Mouse (Mus musculus): ENCODE data around the gene Btg1-ps1. TPM values are rescaled to one million over a fixed set of nuclear protein-coding genes. Genes with fewer than 3 reads are reported as not detected.

Btg1-ps1 gene
- polyA plus RNA-seq (2015; fragmentation: Illumina TruSeq; extraction: RNeasy Lipid Tissue Mini Kit (QIAGEN cat#74804); ENCODE audit: insufficient read depth, low read depth, low replicate concordance): not detected

GRCm38 (mm10) chrX:38018597-38018996 lies at the start of gene Btg1-ps1:
Gene Btg1-ps1, minus strand, starts transcription at chrX:38018815.

GRCm38 (mm10) chrX:38066175-38066574 lies 47.6 kb upstream of the Btg1-ps1 start, which contains the start of gene Rhox10:
Gene Rhox10, plus strand, starts transcription at chrX:38066475.

GRCm38 (mm10) chrX:38043014-38043413 lies 24.4 kb upstream of the Btg1-ps1 start, which contains the start of gene Btg1-ps2:
Gene Btg1-ps2, minus strand, starts transcription at chrX:38043114.

Other genes with a start within 250 kb of the Btg1-ps1 start
- not detected for gene Rhox5, start 214.0 kb downstream of the Btg1-ps1 start, polyA plus RNA-seq (2015; fragmentation: Illumina TruSeq; extraction: RNeasy Lipid Tissue Mini Kit (QIAGEN cat#74804); ENCODE audit: insufficient read depth, low read depth, low replicate concordance)
- gene Rhox6, start 191.9 kb downstream of the Btg1-ps1 start, polyA plus RNA-seq (2015; fragmentation: Illumina TruSeq; extraction: RNeasy Lipid Tissue Mini Kit (QIAGEN cat#74804); ENCODE audit: insufficient read depth, low read depth, low replicate concordance): not detected
- gene Rhox7a, start 187.1 kb downstream of the Btg1-ps1 start, polyA plus RNA-seq (2015; fragmentation: Illumina TruSeq; extraction: RNeasy Lipid Tissue Mini Kit (QIAGEN cat#74804); ENCODE audit: insufficient read depth, low read depth, low replicate concordance): not detected
- not detected for gene Rhox8, start 139.9 kb downstream of the Btg1-ps1 start, polyA plus RNA-seq (2015; fragmentation: Illumina TruSeq; extraction: RNeasy Lipid Tissue Mini Kit (QIAGEN cat#74804); ENCODE audit: insufficient read depth, low read depth, low replicate concordance)
- gene Rhox7b, start 121.6 kb downstream of the Btg1-ps1 start, polyA plus RNA-seq (2015; fragmentation: Illumina TruSeq; extraction: RNeasy Lipid Tissue Mini Kit (QIAGEN cat#74804); ENCODE audit: insufficient read depth, low read depth, low replicate concordance): not detected
- gene Rhox9, start 117.0 kb downstream of the Btg1-ps1 start, polyA plus RNA-seq (2015; fragmentation: Illumina TruSeq; extraction: RNeasy Lipid Tissue Mini Kit (QIAGEN cat#74804); ENCODE audit: insufficient read depth, low read depth, low replicate concordance): not detected
- gene Btg1-ps2, start 24.3 kb upstream of the Btg1-ps1 start, polyA plus RNA-seq (2015; fragmentation: Illumina TruSeq; extraction: RNeasy Lipid Tissue Mini Kit (QIAGEN cat#74804); ENCODE audit: insufficient read depth, low read depth, low replicate concordance): not detected
- gene Rhox10, start 47.7 kb upstream of the Btg1-ps1 start, polyA plus RNA-seq (2015; fragmentation: Illumina TruSeq; extraction: RNeasy Lipid Tissue Mini Kit (QIAGEN cat#74804); ENCODE audit: insufficient read depth, low read depth, low replicate concordance): not detected
- not detected for gene Rhox11, start 66.3 kb upstream of the Btg1-ps1 start, polyA plus RNA-seq (2015; fragmentation: Illumina TruSeq; extraction: RNeasy Lipid Tissue Mini Kit (QIAGEN cat#74804); ENCODE audit: insufficient read depth, low read depth, low replicate concordance)
- not detected for gene Rhox12, start 92.1 kb upstream of the Btg1-ps1 start, polyA plus RNA-seq (2015; fragmentation: Illumina TruSeq; extraction: RNeasy Lipid Tissue Mini Kit (QIAGEN cat#74804); ENCODE audit: insufficient read depth, low read depth, low replicate concordance)
- gene Rhox13, start 102.4 kb upstream of the Btg1-ps1 start, polyA plus RNA-seq (2015; fragmentation: Illumina TruSeq; extraction: RNeasy Lipid Tissue Mini Kit (QIAGEN cat#74804); ENCODE audit: insufficient read depth, low read depth, low replicate concordance): not detected
- gene Zbtb33, start 171.0 kb upstream of the Btg1-ps1 start, polyA plus RNA-seq (2015; fragmentation: Illumina TruSeq; extraction: RNeasy Lipid Tissue Mini Kit (QIAGEN cat#74804); ENCODE audit: insufficient read depth, low read depth, low replicate concordance): 2.5 TPM
- 3.0 TPM for gene Tmem255a, start 233.6 kb upstream of the Btg1-ps1 start, polyA plus RNA-seq (2015; fragmentation: Illumina TruSeq; extraction: RNeasy Lipid Tissue Mini Kit (QIAGEN cat#74804); ENCODE audit: insufficient read depth, low read depth, low replicate concordance)

Measured in pancreas, adult 10 weeks (tissue).